Mouse (Mus musculus): ENCODE data around the gene Actg2.

- no peak for TF ChIP-seq EP300 (IDR thresholded peaks at IDR 0.05; ENCODE audit: low read depth)
- no peak for TF ChIP-seq CTCF (IDR thresholded peaks at IDR 0.05; ENCODE audit: low read depth)
These were observed 47.5 kb upstream of the Actg2 start for GRCm38 (mm10) chr6:83583591-83583990.

Data from liver, embryonic 14.5 days (tissue).